Mouse (Mus musculus): Measurements from ENCODE around the gene Armc8.

GRCm38 (mm10) chr9:99587505-99588202, 19.0 kb upstream of the Armc8 start:
- TF ChIP-seq CTCF (IDR thresholded peaks at IDR 0.05; ENCODE audit: borderline replicate concordance, insufficient read depth, low read length): peak; percentile 59; the same call in 1 of the 2 replicates
- no peak for TF ChIP-seq POLR2A (IDR thresholded peaks at IDR 0.05; ENCODE audit: low read depth, low read length)

All from embryonic fibroblast, embryonic 13.5 days (primary cell).